Mouse (Mus musculus): ENCODE data around the gene Sox5. TPM values are rescaled to one million over a fixed set of nuclear protein-coding genes. Genes with fewer than 3 reads are reported as not detected.

Gene Sox5
- total RNA-seq, 1 experiment from 2014 or later = 1.6 TPM

DNA sequence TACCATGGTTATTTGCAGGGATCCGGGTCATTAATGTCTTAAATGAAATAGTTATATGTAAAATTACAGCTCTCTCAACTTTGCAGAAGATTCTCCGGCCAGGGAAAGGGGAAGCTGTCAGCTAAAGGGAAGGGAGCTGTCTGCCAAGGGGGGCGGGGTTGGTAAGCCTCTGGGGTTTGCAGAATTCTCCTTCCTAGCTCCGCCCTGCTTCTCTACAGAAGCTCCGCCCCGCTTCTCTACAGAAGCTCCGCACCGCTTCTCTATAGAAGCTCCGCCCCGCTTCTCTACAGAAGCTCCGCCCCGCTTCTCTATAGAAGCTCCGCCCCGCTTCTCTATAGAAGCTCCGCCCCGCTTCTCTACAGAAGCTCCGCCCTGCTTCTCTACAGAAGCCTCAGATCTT, 210.9 kb downstream of the Sox5 start:
- ATAC-seq (replicated peaks in 1 of 2; ENCODE audit: insufficient read depth in 1 of 2, low FRiP score in 2 of 2, low TSS enrichment in 1 of 2, low read depth in 1 of 2, poor library complexity in 2 of 2, severe bottlenecking in 2 of 2) = peak; percentile 91 to 96

- no peak for ATAC-seq (replicated peaks in 1 of 2; ENCODE audit: insufficient read depth in 1 of 2, low FRiP score in 2 of 2, low TSS enrichment in 1 of 2, low read depth in 1 of 2, poor library complexity in 2 of 2, severe bottlenecking in 2 of 2)
Measured at GRCm38 (mm10) chr6:144565827-144566226, 215.9 kb downstream of the Sox5 start.

- no peak for ATAC-seq (replicated peaks in 1 of 2; ENCODE audit: insufficient read depth in 1 of 2, low FRiP score in 2 of 2, low TSS enrichment in 1 of 2, low read depth in 1 of 2, poor library complexity in 2 of 2, severe bottlenecking in 2 of 2)
Measured at GRCm38 (mm10) chr6:144561718-144562117, 220.1 kb downstream of the Sox5 start.

DNA sequence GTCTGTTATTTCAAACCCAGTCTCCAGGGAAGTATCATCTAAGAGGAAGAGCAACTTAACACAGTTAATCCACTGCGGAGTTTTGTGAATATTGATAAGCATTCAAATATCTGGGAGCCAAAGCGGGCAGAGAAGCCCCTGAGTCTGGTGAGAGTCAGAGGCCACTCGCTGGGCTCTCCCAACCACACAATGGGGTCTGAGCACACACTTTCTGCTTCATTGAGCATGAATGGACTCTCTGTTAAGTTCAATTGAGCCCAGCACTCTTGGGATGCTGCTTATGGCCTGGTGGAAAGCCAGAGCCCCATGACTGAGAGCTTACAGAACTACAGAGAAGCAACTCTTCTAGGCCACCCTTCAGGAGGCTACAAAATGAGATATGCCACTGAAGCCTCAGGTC, 221.6 kb downstream of the Sox5 start:
- no peak for ATAC-seq (replicated peaks in 1 of 2; ENCODE audit: insufficient read depth in 1 of 2, low FRiP score in 2 of 2, low TSS enrichment in 1 of 2, low read depth in 1 of 2, poor library complexity in 2 of 2, severe bottlenecking in 2 of 2)

DNA sequence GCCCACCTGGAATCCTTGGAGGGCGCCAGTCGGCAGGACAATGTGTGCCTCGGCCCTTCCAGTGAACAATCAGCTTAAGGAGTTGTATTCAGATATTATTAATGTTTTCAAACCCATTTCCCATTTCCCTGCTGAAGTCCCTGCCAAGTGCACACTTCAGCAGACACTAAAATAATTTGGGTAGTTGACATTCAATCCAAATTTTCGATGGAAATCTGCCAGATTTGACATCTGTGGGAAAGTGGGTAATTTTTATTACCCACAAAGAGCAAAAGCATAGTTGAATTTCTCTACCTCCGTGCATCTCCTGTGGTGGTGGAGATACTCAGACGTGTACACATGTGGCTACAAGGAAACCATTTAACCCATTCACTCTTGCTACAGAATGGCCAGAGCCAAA, 228.3 kb downstream of the Sox5 start:
- no peak for ATAC-seq (replicated peaks in 1 of 2; ENCODE audit: insufficient read depth in 1 of 2, low FRiP score in 2 of 2, low TSS enrichment in 1 of 2, low read depth in 1 of 2, poor library complexity in 2 of 2, severe bottlenecking in 2 of 2)

- ATAC-seq (replicated peaks in 1 of 2; ENCODE audit: insufficient read depth in 1 of 2, low FRiP score in 2 of 2, low TSS enrichment in 1 of 2, low read depth in 1 of 2, poor library complexity in 2 of 2, severe bottlenecking in 2 of 2) = no peak
Measured at GRCm38 (mm10) chr6:144548991-144549390, 232.8 kb downstream of the Sox5 start.

DNA sequence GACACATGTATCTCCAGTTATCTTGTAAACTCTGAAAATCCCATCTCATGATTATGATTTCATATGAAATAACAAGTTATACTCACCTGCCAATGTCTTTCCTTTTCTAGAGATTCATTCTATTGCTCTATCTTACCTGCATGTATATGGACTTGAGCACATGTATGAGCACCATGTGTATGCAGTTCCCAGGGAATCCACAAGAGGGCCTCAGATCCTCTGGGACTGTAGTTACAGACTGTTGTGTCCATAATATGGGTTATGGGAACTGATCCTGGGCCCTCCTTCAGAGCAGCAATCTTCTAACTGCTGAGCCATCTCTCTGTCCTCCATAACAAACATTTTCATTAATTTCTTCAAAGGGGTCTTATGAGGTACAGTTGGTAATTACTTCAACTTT, 234.6 kb downstream of the Sox5 start:
- ATAC-seq (replicated peaks in 1 of 2; ENCODE audit: insufficient read depth in 1 of 2, low FRiP score in 2 of 2, low TSS enrichment in 1 of 2, low read depth in 1 of 2, poor library complexity in 2 of 2, severe bottlenecking in 2 of 2) = no peak

DNA sequence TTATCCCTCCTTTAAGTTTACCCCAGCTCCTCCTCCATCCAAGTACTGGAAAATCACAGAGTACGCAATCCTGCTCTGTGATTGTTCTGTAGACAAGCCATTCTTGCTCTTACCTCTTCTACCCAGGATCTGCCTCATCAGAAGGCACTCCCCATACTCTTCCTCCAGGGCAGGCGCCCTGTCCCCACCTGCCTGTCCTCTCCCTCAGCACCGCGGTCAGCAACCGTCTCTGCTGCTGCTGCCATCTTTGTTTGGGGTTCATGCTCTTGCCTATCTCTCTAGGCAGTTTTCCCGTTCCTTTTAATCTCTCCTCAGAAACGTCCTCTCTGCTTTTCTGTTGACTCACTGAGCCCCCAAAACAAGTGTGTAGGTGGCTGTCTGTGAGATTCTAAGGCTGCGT, 236.2 kb downstream of the Sox5 start:
- ATAC-seq (replicated peaks in 1 of 2; ENCODE audit: insufficient read depth in 1 of 2, low FRiP score in 2 of 2, low TSS enrichment in 1 of 2, low read depth in 1 of 2, poor library complexity in 2 of 2, severe bottlenecking in 2 of 2) = no peak

- ATAC-seq (replicated peaks in 1 of 2; ENCODE audit: insufficient read depth in 1 of 2, low FRiP score in 2 of 2, low TSS enrichment in 1 of 2, low read depth in 1 of 2, poor library complexity in 2 of 2, severe bottlenecking in 2 of 2) = no peak
Measured at GRCm38 (mm10) chr6:144541316-144541715, 240.5 kb downstream of the Sox5 start.

DNA sequence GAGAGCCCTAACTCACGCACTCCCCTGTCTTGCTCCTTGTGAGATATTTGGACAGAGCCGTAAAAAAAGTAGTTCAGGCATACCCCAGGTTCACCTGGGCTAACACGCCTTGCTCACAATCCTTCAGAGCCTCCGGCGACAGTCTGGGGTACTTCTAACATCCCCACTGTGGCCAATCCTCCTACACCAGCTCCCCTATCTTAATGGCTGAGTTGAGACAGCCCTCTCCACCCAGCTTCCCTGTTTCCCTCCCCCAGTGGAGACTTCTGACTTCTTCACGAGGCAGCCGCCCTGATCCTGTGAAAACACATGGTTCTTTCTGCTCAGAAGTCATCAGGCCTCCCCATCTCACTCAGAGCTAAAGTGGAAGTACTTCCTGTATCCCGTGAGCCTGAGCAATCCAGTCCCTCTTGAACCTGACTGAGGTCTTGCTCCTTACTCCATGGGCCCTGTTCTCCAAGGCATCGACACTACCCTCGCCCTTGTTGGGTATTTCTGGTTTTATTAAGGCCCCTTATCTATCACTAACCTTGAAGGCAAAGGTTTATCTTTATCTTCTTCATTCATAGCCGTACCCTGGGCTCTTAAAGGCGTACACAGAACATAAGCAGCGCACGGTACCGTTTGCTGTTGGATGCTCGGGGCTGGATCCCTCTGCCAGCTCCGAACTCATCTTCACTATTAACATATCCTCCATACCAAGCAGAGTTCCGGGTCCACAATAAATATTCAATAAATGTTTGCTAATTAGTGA, 242.2 kb downstream of the Sox5 start:
- no peak for ATAC-seq (replicated peaks in 1 of 2; ENCODE audit: insufficient read depth in 1 of 2, low FRiP score in 2 of 2, low TSS enrichment in 1 of 2, low read depth in 1 of 2, poor library complexity in 2 of 2, severe bottlenecking in 2 of 2)

- no peak for ATAC-seq (replicated peaks in 1 of 2; ENCODE audit: insufficient read depth in 1 of 2, low FRiP score in 2 of 2, low TSS enrichment in 1 of 2, low read depth in 1 of 2, poor library complexity in 2 of 2, severe bottlenecking in 2 of 2)
Measured at GRCm38 (mm10) chr6:144523479-144523878, 258.3 kb downstream of the Sox5 start.

DNA sequence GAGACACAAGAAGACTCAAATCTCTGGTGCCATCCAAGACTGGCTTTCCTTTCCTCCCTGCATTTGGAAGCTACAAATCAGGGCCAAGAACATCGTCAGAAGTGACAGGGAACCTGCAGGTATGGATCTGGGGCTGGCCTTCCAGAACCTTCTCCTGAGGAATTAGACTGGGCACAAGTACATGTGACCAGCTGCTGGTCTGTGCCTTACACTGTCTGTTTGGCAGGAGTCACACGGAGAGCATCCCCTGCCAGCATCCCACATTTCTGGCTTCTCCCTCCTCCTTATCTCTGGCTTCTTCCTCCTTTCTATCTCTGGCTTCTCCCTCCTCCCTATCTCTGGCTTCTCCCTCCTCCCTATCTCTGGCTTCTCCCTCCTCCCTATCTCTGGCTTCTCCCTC, 263.0 kb downstream of the Sox5 start:
- no peak for ATAC-seq (replicated peaks in 1 of 2; ENCODE audit: insufficient read depth in 1 of 2, low FRiP score in 2 of 2, low TSS enrichment in 1 of 2, low read depth in 1 of 2, poor library complexity in 2 of 2, severe bottlenecking in 2 of 2)

DNA sequence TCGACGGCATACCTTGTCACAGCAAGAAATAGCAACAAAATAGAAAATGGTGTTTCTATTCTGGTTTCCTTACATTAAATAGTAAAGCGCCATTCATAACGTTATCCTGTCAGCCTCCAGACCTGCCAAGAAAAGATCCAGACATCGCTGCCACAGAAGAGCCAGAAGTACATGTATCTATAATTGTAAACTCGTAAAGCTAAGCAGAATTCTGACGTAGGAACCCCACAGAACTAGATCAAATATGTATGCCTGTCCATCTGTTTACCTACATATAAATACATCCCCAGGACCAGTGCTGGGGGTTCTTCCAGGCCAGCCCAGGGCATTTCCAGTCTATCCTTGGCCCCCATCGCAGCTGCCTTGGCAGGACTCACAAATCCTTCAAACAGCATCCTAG, 265.9 kb downstream of the Sox5 start:
- no peak for ATAC-seq (replicated peaks in 1 of 2; ENCODE audit: insufficient read depth in 1 of 2, low FRiP score in 2 of 2, low TSS enrichment in 1 of 2, low read depth in 1 of 2, poor library complexity in 2 of 2, severe bottlenecking in 2 of 2)

- ATAC-seq (replicated peaks in 1 of 2; ENCODE audit: insufficient read depth in 1 of 2, low FRiP score in 2 of 2, low TSS enrichment in 1 of 2, low read depth in 1 of 2, poor library complexity in 2 of 2, severe bottlenecking in 2 of 2) = no peak
Measured at GRCm38 (mm10) chr6:144513761-144514160, 268.0 kb downstream of the Sox5 start.

DNA sequence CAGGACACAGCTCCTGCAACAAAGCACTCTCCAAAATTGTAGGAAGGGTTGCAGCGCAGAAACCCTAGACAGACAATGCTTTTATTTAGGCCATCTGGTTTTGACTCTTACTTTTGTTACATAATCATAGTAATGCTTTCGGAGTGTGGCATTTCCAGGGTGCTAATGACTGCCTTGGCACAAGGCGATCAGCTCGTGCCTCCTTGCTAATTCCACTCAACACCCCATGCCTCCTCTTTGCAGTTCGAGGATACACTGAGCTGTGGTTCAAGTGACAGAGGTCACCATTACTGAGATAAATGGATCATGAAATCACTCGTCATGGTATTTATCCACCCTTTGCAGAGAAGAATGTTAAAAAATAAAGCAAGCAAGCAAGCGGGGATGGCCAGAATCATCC, 269.9 kb downstream of the Sox5 start:
- no peak for ATAC-seq (replicated peaks in 1 of 2; ENCODE audit: insufficient read depth in 1 of 2, low FRiP score in 2 of 2, low TSS enrichment in 1 of 2, low read depth in 1 of 2, poor library complexity in 2 of 2, severe bottlenecking in 2 of 2)

DNA sequence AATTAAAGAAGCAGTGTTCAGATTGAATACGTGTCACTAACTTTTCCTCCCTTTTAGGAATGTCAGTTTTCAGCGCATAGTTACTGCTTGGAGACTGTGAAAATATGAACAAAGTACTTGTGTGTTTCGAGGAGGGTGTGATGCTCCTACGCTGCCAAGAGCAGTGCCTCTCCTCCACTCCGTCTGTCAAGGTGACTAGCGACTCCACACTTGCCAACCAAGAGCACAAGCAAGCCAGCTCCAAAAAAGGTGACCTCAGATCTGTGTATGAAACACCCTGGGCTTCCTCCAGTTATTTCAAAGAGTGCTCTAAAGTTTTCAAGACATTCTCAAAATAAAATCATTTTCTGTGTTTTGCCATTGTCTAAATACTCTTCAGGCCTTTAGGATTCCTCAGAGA, 271.6 kb downstream of the Sox5 start:
- ATAC-seq (replicated peaks in 1 of 2; ENCODE audit: insufficient read depth in 1 of 2, low FRiP score in 2 of 2, low TSS enrichment in 1 of 2, low read depth in 1 of 2, poor library complexity in 2 of 2, severe bottlenecking in 2 of 2) = no peak

DNA sequence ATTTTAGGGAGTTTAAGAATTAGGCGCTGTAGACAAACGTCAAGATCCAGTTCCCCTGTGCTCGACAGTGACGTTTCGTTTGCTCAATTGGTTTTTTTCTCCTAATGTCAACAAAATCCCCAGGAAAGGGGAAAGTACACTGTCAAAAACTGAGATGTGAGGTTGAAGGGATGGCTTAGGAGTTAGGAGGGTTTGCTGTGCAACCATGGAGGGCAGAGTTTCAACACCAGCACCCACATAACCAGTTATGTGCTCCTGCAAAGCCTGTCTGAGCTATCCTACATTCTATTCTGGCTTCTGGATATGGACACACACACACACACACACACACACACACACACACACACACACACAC, 277.6 kb downstream of the Sox5 start:
- no peak for ATAC-seq (replicated peaks in 1 of 2; ENCODE audit: insufficient read depth in 1 of 2, low FRiP score in 2 of 2, low TSS enrichment in 1 of 2, low read depth in 1 of 2, poor library complexity in 2 of 2, severe bottlenecking in 2 of 2)

DNA sequence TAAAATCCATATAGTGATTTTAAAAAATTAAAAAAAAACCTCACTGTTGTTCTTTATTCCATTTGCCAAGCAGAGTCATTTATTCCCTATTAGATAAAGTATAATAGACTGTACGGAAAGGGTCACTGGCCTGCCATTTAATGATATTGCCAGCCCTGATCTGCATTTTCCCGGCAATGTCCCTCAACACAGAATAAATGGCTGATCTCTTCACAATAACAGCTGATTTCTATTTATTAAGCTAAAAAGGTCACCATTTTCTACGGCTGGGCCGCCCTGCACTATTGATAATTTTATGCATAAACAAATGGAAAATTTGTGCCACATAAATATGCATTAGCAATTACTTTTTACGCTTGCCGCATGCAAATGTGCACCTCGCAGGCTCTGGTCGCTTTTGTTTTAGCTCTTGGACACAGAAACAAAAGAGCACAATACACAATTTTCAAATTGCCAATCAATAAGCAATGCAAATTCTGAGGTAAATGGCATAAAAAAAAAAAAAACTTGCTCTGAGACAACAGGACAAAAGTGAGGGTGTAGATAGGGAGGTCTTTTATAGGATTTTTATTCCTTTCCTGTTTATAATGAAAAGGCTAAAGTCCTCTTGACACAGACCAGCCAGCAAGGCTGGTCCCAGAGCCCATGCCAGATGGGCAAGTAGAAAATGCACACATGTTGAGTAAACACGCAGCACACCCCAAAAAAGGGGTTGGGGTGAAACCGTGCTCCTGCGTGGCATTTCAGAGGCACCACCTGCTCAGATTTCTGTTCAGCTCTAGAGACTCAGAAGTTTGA, 278.2 kb downstream of the Sox5 start:
- no peak for ATAC-seq (replicated peaks in 1 of 2; ENCODE audit: insufficient read depth in 1 of 2, low FRiP score in 2 of 2, low TSS enrichment in 1 of 2, low read depth in 1 of 2, poor library complexity in 2 of 2, severe bottlenecking in 2 of 2)

DNA sequence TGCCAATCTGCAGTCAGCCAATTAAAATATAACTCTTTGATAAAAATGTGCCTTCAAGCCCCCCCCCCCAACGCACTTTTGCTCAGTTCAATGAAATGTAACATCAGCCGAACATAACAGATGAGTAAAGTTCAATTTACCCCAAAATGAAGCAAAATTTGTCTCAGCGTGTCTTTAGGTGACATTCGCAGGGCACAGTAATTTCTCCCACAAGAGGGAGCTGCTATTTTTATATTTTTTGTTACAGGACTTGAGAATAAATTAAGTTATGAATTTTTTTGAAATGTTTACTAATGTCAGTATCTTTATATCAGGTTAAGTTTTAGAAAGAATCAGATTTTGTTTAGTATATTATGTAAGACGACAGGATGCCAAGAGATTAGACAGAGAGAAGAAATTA, 280.3 kb downstream of the Sox5 start:
- no peak for ATAC-seq (replicated peaks in 1 of 2; ENCODE audit: insufficient read depth in 1 of 2, low FRiP score in 2 of 2, low TSS enrichment in 1 of 2, low read depth in 1 of 2, poor library complexity in 2 of 2, severe bottlenecking in 2 of 2)

Data from hematopoietic stem cell, adult 5-6 weeks (primary cell).